Mouse (Mus musculus): ENCODE data around the gene 4930544D05Rik. TPM values are rescaled to one million over a fixed set of nuclear protein-coding genes. Genes with fewer than 3 reads are reported as not detected.

4930544D05Rik gene
- polyA plus RNA-seq (2015; fragmentation: Illumina TruSeq; extraction: RNeasy Lipid Tissue Mini Kit (QIAGEN cat#74804); ENCODE audit: low read depth, low replicate concordance) = not detected

GRCm38 (mm10) chr11:70615516-70616093, at the start of gene 4930544D05Rik:
TSS of gene 4930544D05Rik (plus strand) at chr11:70615848.

DNA sequence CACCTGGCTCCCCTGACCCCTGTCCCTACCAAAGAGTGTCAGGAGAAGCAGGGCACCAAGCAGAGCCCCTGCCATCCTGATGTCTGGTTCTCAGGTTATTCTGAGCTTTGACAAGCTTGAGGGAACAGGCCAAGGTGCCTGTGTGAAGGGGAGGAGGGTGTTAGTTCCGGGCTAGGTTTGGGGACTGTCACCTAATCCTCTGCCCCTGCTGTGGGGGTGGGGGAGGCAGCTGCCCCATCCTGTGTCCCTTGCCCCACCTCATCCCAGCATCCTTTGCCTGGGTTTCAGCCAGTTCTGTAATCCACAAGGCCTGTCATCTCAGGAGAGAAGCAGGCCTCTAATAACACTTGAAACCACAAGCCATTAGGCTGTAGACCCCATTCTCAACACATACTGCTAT, 3.5 kb downstream of the 4930544D05Rik start, which contains the start of gene Chrne:
Gene Chrne, minus strand, starts transcription at position 116 of the 400 bp plus-strand sequence.

DNA sequence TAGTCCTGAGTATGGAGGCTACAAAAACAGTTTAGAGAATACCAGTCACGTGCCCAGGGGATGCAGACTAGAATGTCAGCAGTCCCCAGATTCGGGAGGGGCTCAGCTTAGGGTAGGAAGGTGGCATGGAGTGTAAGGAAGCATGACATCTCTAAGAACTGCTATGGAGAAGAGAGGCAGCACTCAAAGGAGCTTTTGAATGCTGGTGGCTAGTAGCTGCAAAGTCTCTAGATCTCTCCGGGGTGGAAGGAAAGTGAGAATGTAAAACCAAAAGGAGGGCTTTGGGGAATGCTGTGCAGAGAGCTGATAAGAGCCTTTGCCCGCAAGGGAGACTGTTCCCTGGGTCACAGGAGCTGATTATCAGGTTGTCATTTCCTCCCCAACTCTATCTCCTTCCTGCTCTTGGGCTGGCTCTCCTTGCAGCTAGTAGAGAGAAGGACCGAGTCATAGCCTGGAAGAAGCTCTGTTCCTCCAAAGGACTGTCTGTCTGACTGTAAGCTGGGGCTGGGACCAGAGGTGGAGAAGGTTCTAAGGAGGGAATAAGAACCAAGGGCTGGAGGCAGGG, 23.1 kb downstream of the 4930544D05Rik start, which contains the start of gene Gp1ba:
Gene Gp1ba, plus strand, starts transcription at position 409 of the 565 bp plus-strand sequence.

GRCm38 (mm10) chr11:70646691-70647650, 31.3 kb downstream of the 4930544D05Rik start, which contains the start of the genes Rnf167 and Slc25a11:
TSS of gene Rnf167 (plus strand) at chr11:70647235.
TSS of gene Slc25a11 (minus strand) at chr11:70647479.

DNA sequence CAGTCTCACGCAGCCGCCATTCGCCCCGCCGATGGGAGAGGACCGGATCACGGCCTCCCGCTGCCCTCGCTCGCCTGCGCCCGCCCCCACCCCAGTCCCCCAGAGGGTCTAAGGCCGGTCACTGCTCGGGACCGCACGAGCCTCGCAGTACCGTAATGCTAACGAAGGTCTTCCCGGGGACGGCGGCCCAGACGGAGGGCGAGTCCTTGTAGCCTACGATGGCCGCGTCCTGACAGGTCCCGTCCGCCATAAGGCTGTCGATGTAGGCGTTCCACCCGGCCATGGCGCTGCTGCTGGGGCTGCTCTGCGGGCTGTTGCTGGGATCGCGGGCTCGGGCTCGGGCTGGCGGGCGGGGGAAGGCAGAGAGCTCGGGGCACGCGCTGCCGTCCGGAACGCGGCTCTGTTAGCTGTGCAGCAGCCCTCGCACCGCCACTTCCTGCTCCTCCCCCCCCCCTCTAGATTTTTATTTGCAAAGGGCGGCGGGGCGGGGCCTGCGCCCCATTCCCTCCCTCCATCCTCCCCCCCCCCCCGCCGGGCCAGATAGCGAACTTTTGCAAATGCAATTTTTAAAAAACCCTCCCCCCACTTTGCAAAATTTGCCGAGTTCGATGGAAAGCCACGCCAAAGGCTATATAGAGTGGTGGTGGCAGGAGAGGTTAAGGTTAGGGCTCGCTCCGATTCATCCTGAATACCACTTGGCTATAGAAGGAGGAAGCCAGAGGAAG, 38.7 kb downstream of the 4930544D05Rik start, which contains the start of gene Pfn1:
Gene Pfn1, minus strand, starts transcription at position 447 of the 725 bp plus-strand sequence.

DNA sequence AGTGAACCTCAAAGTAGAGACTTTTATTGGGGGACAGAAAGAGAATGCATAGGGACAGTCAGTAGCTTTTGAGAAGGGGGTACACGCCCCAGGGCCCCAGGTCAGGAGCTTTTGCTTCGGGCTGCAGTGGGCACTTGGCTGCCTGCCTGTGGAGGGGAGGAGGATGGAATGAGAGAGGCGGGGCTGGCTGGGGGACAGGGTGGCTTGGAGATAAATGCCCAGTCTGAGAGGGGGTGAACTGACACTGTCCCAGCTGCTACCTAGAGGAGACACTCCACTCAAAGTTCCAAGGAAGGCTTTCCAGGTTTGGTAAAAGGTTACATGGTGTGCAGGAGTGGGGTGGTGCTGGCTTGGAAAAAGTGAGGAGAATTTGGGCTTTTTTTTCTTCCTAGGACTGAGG, 41.3 kb downstream of the 4930544D05Rik start, which contains the start of gene Eno3:
Gene Eno3, plus strand, starts transcription at position 239 of the 400 bp plus-strand sequence.

Other genes starting within 250 kb of the 4930544D05Rik start
- gene Pelp1, start 205.8 kb upstream of the 4930544D05Rik start, polyA plus RNA-seq (2015; fragmentation: Illumina TruSeq; extraction: RNeasy Lipid Tissue Mini Kit (QIAGEN cat#74804); ENCODE audit: low read depth, low replicate concordance) = 20.3 TPM
- 79.9 TPM for gene Arrb2, start 183.2 kb upstream of the 4930544D05Rik start, polyA plus RNA-seq (2015; fragmentation: Illumina TruSeq; extraction: RNeasy Lipid Tissue Mini Kit (QIAGEN cat#74804); ENCODE audit: low read depth, low replicate concordance)
- 24.0 TPM for gene Med11, start 163.9 kb upstream of the 4930544D05Rik start, polyA plus RNA-seq (2015; fragmentation: Illumina TruSeq; extraction: RNeasy Lipid Tissue Mini Kit (QIAGEN cat#74804); ENCODE audit: low read depth, low replicate concordance)
- gene Zmynd15, start 156.4 kb upstream of the 4930544D05Rik start, polyA plus RNA-seq (2015; fragmentation: Illumina TruSeq; extraction: RNeasy Lipid Tissue Mini Kit (QIAGEN cat#74804); ENCODE audit: low read depth, low replicate concordance) = 0.36 TPM
- gene Cxcl16, start 155.9 kb upstream of the 4930544D05Rik start, polyA plus RNA-seq (2015; fragmentation: Illumina TruSeq; extraction: RNeasy Lipid Tissue Mini Kit (QIAGEN cat#74804); ENCODE audit: low read depth, low replicate concordance) = 2.5 TPM
- 1.5 TPM for gene Tm4sf5, start 110.6 kb upstream of the 4930544D05Rik start, polyA plus RNA-seq (2015; fragmentation: Illumina TruSeq; extraction: RNeasy Lipid Tissue Mini Kit (QIAGEN cat#74804); ENCODE audit: low read depth, low replicate concordance)
- gene Vmo1, start 101.2 kb upstream of the 4930544D05Rik start, polyA plus RNA-seq (2015; fragmentation: Illumina TruSeq; extraction: RNeasy Lipid Tissue Mini Kit (QIAGEN cat#74804); ENCODE audit: low read depth, low replicate concordance) = not detected
- not detected for gene Gltpd2, start 96.7 kb upstream of the 4930544D05Rik start, polyA plus RNA-seq (2015; fragmentation: Illumina TruSeq; extraction: RNeasy Lipid Tissue Mini Kit (QIAGEN cat#74804); ENCODE audit: low read depth, low replicate concordance)
- gene Psmb6, start 90.5 kb upstream of the 4930544D05Rik start, polyA plus RNA-seq (2015; fragmentation: Illumina TruSeq; extraction: RNeasy Lipid Tissue Mini Kit (QIAGEN cat#74804); ENCODE audit: low read depth, low replicate concordance) = 328 TPM
- not detected for gene Gm40193, start 82.9 kb upstream of the 4930544D05Rik start, polyA plus RNA-seq (2015; fragmentation: Illumina TruSeq; extraction: RNeasy Lipid Tissue Mini Kit (QIAGEN cat#74804); ENCODE audit: low read depth, low replicate concordance)
- 15.0 TPM for gene Pld2, start 75.8 kb upstream of the 4930544D05Rik start, polyA plus RNA-seq (2015; fragmentation: Illumina TruSeq; extraction: RNeasy Lipid Tissue Mini Kit (QIAGEN cat#74804); ENCODE audit: low read depth, low replicate concordance)
- gene Mink1, start 53.0 kb upstream of the 4930544D05Rik start, polyA plus RNA-seq (2015; fragmentation: Illumina TruSeq; extraction: RNeasy Lipid Tissue Mini Kit (QIAGEN cat#74804); ENCODE audit: low read depth, low replicate concordance) = 199 TPM
- gene Chrne, start 3.4 kb downstream of the 4930544D05Rik start, polyA plus RNA-seq (2015; fragmentation: Illumina TruSeq; extraction: RNeasy Lipid Tissue Mini Kit (QIAGEN cat#74804); ENCODE audit: low read depth, low replicate concordance) = not detected
- not detected for gene Gp1ba, start 23.3 kb downstream of the 4930544D05Rik start, polyA plus RNA-seq (2015; fragmentation: Illumina TruSeq; extraction: RNeasy Lipid Tissue Mini Kit (QIAGEN cat#74804); ENCODE audit: low read depth, low replicate concordance)
- gene Rnf167, start 31.4 kb downstream of the 4930544D05Rik start, polyA plus RNA-seq (2015; fragmentation: Illumina TruSeq; extraction: RNeasy Lipid Tissue Mini Kit (QIAGEN cat#74804); ENCODE audit: low read depth, low replicate concordance) = 88.6 TPM
- gene Slc25a11, start 31.6 kb downstream of the 4930544D05Rik start, polyA plus RNA-seq (2015; fragmentation: Illumina TruSeq; extraction: RNeasy Lipid Tissue Mini Kit (QIAGEN cat#74804); ENCODE audit: low read depth, low replicate concordance) = 157 TPM
- 242 TPM for gene Pfn1, start 38.8 kb downstream of the 4930544D05Rik start, polyA plus RNA-seq (2015; fragmentation: Illumina TruSeq; extraction: RNeasy Lipid Tissue Mini Kit (QIAGEN cat#74804); ENCODE audit: low read depth, low replicate concordance)
- gene Eno3, start 41.4 kb downstream of the 4930544D05Rik start, polyA plus RNA-seq (2015; fragmentation: Illumina TruSeq; extraction: RNeasy Lipid Tissue Mini Kit (QIAGEN cat#74804); ENCODE audit: low read depth, low replicate concordance) = 11.5 TPM
- 82.8 TPM for gene Spag7, start 53.6 kb downstream of the 4930544D05Rik start, polyA plus RNA-seq (2015; fragmentation: Illumina TruSeq; extraction: RNeasy Lipid Tissue Mini Kit (QIAGEN cat#74804); ENCODE audit: low read depth, low replicate concordance)
- 127 TPM for gene Camta2, start 72.3 kb downstream of the 4930544D05Rik start, polyA plus RNA-seq (2015; fragmentation: Illumina TruSeq; extraction: RNeasy Lipid Tissue Mini Kit (QIAGEN cat#74804); ENCODE audit: low read depth, low replicate concordance)
- 2.6 TPM for gene Inca1, start 84.3 kb downstream of the 4930544D05Rik start, polyA plus RNA-seq (2015; fragmentation: Illumina TruSeq; extraction: RNeasy Lipid Tissue Mini Kit (QIAGEN cat#74804); ENCODE audit: low read depth, low replicate concordance)
- gene Kif1c, start 84.7 kb downstream of the 4930544D05Rik start, polyA plus RNA-seq (2015; fragmentation: Illumina TruSeq; extraction: RNeasy Lipid Tissue Mini Kit (QIAGEN cat#74804); ENCODE audit: low read depth, low replicate concordance) = 51.5 TPM
- gene Zfp3, start 148.4 kb downstream of the 4930544D05Rik start, polyA plus RNA-seq (2015; fragmentation: Illumina TruSeq; extraction: RNeasy Lipid Tissue Mini Kit (QIAGEN cat#74804); ENCODE audit: low read depth, low replicate concordance) = 16.0 TPM
- gene Scimp, start 196.7 kb downstream of the 4930544D05Rik start, polyA plus RNA-seq (2015; fragmentation: Illumina TruSeq; extraction: RNeasy Lipid Tissue Mini Kit (QIAGEN cat#74804); ENCODE audit: low read depth, low replicate concordance) = not detected
- gene Rabep1, start 228.9 kb downstream of the 4930544D05Rik start, polyA plus RNA-seq (2015; fragmentation: Illumina TruSeq; extraction: RNeasy Lipid Tissue Mini Kit (QIAGEN cat#74804); ENCODE audit: low read depth, low replicate concordance) = 62.1 TPM

All from brain, adult 10 weeks (tissue).